Mouse (Mus musculus) 416B (cell line): ENCODE measurements at regions not wholly inside any gene's neighbourhood (a gene's known extent, or its start where the extent isn't known, plus 50 kb on each side); places are given as distances from the start of the nearest gene placed in this dataset.
A peak's percentile ranks its signal among the peaks of the same experiment; 100 is the strongest.

Experiments used
- DNase-seq: peaks from one replicate; pipeline ENCODE4 v3.0.0; 2011; ENCODE audit warnings: low read depth

- DNase-seq, result peak; percentile 96
Observed at GRCm38 (mm10) chr10:25118674-25119670, 188.7 kb downstream of the Akap7 start.

- no peak for DNase-seq
Observed at GRCm38 (mm10) chr10:25114316-25114715, 187.0 kb upstream of the Arg1 start.

- no peak for DNase-seq
Observed at GRCm38 (mm10) chr10:25112449-25113171, 185.3 kb upstream of the Arg1 start.

GRCm38 (mm10) chr10:25111636-25112422, 184.5 kb upstream of the Arg1 start:
- peak; percentile 30 for DNase-seq

- no peak for DNase-seq
Observed at GRCm38 (mm10) chr10:25111181-25111580, 183.9 kb upstream of the Arg1 start.

GRCm38 (mm10) chr10:25098070-25098469, 170.8 kb upstream of the Arg1 start:
- no peak for DNase-seq

GRCm38 (mm10) chr10:25089705-25090386, 162.6 kb upstream of the Arg1 start:
- DNase-seq, result no peak

- DNase-seq, result no peak
Observed at GRCm38 (mm10) chr10:25086745-25087144, 159.5 kb upstream of the Arg1 start.

GRCm38 (mm10) chr10:25082930-25083329, 155.6 kb upstream of the Arg1 start:
- no peak for DNase-seq

GRCm38 (mm10) chr10:25072617-25073016, 145.3 kb upstream of the Arg1 start:
- DNase-seq, result no peak

- peak; percentile 5 for DNase-seq
Observed at GRCm38 (mm10) chr10:25068301-25068700, 141.0 kb upstream of the Arg1 start.

- no peak for DNase-seq
Observed at GRCm38 (mm10) chr10:25064701-25065362, 137.5 kb upstream of the Arg1 start.

- no peak for DNase-seq
Observed at GRCm38 (mm10) chr10:25061402-25062055, 134.2 kb upstream of the Arg1 start.

- no peak for DNase-seq
Observed at GRCm38 (mm10) chr10:25058694-25059093, 131.4 kb upstream of the Arg1 start.

- DNase-seq, result peak; percentile 26
Observed at GRCm38 (mm10) chr10:25051998-25052397, 124.7 kb upstream of the Arg1 start.

- no peak for DNase-seq
Observed at GRCm38 (mm10) chr10:25051368-25051874, 124.1 kb upstream of the Arg1 start.

- no peak for DNase-seq
Observed at GRCm38 (mm10) chr10:25041221-25041620, 113.9 kb upstream of the Arg1 start.

GRCm38 (mm10) chr10:25039926-25040325, 112.6 kb upstream of the Arg1 start:
- no peak for DNase-seq

- peak; percentile 47 for DNase-seq
Observed at GRCm38 (mm10) chr10:25036928-25037327, 109.6 kb upstream of the Arg1 start.

- no peak for DNase-seq
Observed at GRCm38 (mm10) chr10:25035363-25035762, 108.1 kb upstream of the Arg1 start.
